Mouse (Mus musculus): ENCODE data around the gene Abtb1. TPM values are rescaled to one million over a fixed set of nuclear protein-coding genes. Genes with fewer than 3 reads are reported as not detected.

The Abtb1 gene
- polyA plus RNA-seq, 1 experiment from 2014 or later = 16.0 TPM

DNA sequence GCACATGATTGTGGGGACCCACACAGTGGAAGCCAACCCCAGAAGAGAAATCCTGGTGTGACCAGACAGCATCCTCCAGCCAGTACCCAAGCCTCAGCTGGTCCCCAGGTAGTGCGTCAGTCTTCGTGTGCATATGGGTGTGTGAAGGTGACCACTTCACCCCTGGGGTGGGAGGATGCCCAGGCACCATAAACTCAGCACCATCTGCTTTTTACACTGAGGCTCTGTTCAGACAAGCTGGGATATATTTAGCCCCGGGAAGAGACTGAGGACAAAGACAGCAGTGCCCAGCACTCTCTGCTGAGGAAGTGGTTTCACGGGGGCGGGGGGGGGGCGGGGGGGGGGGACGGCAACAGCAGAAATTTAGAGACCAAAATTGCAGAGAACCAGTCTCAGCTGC is 30.4 kb downstream of the Abtb1 start:
- no peaks in the 10 kb centered on the region for H3K27me3 ChIP-seq (ENCODE audit: control insufficient read depth, insufficient read depth, low read length)
- no peaks in the 10 kb centered on the region for H3K36me3 ChIP-seq (ENCODE audit: control insufficient read depth, insufficient read depth, low read length)
- H3K9me3 ChIP-seq (replicated peaks; ENCODE audit: control insufficient read depth, low read length) = no peaks in the 10 kb centered on the region
- H3K27ac ChIP-seq (ENCODE audit: low read depth, low read length) = no peak overlapping the region
- H3K4me2 ChIP-seq = no peak overlapping the region
- H3K9ac ChIP-seq (ENCODE audit: low read depth, low read length) = 0 out of 2 replicates have a peak overlapping the region, but pooled peaks have one; percentile 16
- H3K4me3 ChIP-seq (ENCODE audit: low read depth, low read length) = no peak overlapping the region
- peaks cover 3% of the 10 kb centered on the region; the same call in 1 of the 2 replicates for H3K4me1 ChIP-seq (ENCODE audit: control insufficient read depth, insufficient read depth, low read length)
- ATAC-seq (replicated peaks; ENCODE audit: insufficient number of reproducible peaks, low FRiP score, low TSS enrichment) = no peak
- WGBS (ENCODE audit: insufficient replicate concordance) = 28% methylated on average over 7 of the region's 7 CpGs

GRCm38 (mm10) chr6:88810291-88810690 is 31.5 kb downstream of the Abtb1 start:
- 70% methylated on average over 3 of the region's 3 CpGs for WGBS (ENCODE audit: insufficient replicate concordance)
- no peaks in the 10 kb centered on the region for H3K9me3 ChIP-seq (replicated peaks; ENCODE audit: control insufficient read depth, low read length)
- peaks cover 3% of the 10 kb centered on the region; the same call in 1 of the 2 replicates for H3K4me1 ChIP-seq (ENCODE audit: control insufficient read depth, insufficient read depth, low read length)
- H3K9ac ChIP-seq (ENCODE audit: low read depth, low read length) = no peak overlapping the region
- no peaks in the 10 kb centered on the region for H3K36me3 ChIP-seq (ENCODE audit: control insufficient read depth, insufficient read depth, low read length)
- H3K27me3 ChIP-seq (ENCODE audit: control insufficient read depth, insufficient read depth, low read length) = no peaks in the 10 kb centered on the region
- ATAC-seq (replicated peaks; ENCODE audit: insufficient number of reproducible peaks, low FRiP score, low TSS enrichment) = no peak
- H3K4me3 ChIP-seq (ENCODE audit: low read depth, low read length) = no peak overlapping the region
- H3K4me2 ChIP-seq = no peak overlapping the region
- no peak overlapping the region for H3K27ac ChIP-seq (ENCODE audit: low read depth, low read length)

DNA sequence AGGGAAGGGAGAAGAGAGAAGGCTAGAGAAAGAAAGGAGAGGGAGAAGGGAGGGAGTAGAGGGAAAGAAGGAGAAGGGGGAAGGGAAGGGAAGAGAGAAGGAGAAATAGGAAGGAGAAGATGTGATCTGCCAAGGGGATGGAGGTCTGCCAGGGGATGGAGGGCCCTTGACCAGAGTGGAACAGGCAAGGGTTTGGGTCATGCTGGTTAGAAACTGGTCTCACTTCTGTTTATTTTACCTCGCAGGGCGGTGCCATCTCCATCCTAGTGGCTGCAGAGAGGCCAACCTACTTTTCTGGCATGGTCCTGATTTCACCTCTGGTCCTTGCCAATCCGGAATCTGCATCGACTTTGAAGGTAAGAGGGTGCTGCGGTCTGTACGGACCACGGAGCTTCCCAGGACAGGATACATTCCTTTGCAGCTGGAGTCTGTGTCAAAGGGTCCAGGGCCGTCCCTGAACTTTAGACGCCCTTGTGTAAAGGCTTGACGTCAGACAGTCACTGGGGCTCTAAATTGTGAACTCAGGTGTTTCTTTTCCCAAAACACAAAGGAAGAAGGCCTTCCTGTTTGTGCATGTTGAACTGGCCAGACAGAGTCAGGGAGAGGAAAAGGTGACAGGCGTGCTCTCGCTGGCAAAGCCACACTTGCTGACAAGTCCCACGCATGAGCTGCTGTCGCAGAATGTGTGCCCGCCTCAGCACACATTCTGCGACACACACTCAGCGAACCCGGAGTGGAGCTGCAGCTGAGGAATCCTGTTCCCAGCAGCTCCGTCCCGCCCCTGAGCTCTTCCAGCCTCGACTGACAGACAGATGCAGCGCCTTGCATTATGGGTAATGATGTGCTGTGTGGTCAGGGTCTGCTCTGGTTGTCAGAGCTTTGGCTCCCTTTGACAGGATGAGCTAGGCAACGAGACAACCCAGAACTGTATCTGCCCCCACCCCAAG is 32.4 kb downstream of the Abtb1 start:
- ATAC-seq (replicated peaks; ENCODE audit: insufficient number of reproducible peaks, low FRiP score, low TSS enrichment) = no peak
- peaks cover 3% of the 10 kb centered on the region; the same call in 1 of the 2 replicates for H3K4me1 ChIP-seq (ENCODE audit: control insufficient read depth, insufficient read depth, low read length)
- no peak overlapping the region for H3K4me3 ChIP-seq (ENCODE audit: low read depth, low read length)
- 52% methylated on average over 23 of the region's 23 CpGs for WGBS (ENCODE audit: insufficient replicate concordance)
- no peaks in the 10 kb centered on the region for H3K9me3 ChIP-seq (replicated peaks; ENCODE audit: control insufficient read depth, low read length)
- H3K9ac ChIP-seq (ENCODE audit: low read depth, low read length) = 0 out of 2 replicates have a peak overlapping the region, but pooled peaks have one; percentile 18
- no peak overlapping the region for H3K4me2 ChIP-seq
- no peaks in the 10 kb centered on the region for H3K27me3 ChIP-seq (ENCODE audit: control insufficient read depth, insufficient read depth, low read length)
- no peaks in the 10 kb centered on the region for H3K36me3 ChIP-seq (ENCODE audit: control insufficient read depth, insufficient read depth, low read length)
- 0 out of 2 replicates have a peak overlapping the region, but pooled peaks have one; percentile 4 for H3K27ac ChIP-seq (ENCODE audit: low read depth, low read length)

DNA sequence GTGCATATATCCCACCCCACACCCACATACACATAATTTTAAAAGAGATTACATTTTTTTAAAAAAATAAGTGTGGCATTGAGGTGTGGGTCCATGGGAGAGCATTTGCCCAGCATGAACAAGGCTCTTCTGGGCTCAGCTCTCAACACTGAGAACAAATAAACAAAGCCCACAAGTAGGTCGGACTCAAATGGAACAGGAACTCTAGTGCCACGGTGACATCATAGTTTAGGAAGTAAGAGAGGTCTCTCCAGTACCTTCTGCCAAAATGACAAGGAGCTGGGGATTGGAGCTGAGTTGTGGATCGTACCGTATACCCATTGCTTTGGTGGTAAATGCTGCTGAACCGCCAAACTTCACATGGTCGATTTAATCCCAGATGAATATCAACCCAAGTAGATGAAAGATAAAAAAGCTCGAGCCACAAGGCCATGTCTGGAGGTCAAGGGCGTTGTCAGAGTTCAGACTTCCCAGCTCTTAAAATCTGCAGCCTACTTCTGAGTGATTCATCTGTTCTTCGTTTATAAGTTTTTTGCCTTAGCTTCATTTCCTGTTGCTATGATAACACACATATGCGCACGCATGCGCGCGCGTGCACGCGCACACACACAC is 36.7 kb downstream of the Abtb1 start:
- H3K4me1 ChIP-seq (ENCODE audit: control insufficient read depth, insufficient read depth, low read length) = peaks cover 15% of the 10 kb centered on the region
- no peaks in the 10 kb centered on the region for H3K9me3 ChIP-seq (replicated peaks; ENCODE audit: control insufficient read depth, low read length)
- H3K4me3 ChIP-seq (ENCODE audit: low read depth, low read length) = no peak overlapping the region
- 83% methylated on average over 17 of the region's 17 CpGs for WGBS (ENCODE audit: insufficient replicate concordance)
- no peak overlapping the region for H3K9ac ChIP-seq (ENCODE audit: low read depth, low read length)
- H3K4me2 ChIP-seq = no peak overlapping the region
- ATAC-seq (replicated peaks; ENCODE audit: insufficient number of reproducible peaks, low FRiP score, low TSS enrichment) = no peak
- no peak overlapping the region for H3K27ac ChIP-seq (ENCODE audit: low read depth, low read length)
- no peaks in the 10 kb centered on the region for H3K27me3 ChIP-seq (ENCODE audit: control insufficient read depth, insufficient read depth, low read length)
- no peaks in the 10 kb centered on the region for H3K36me3 ChIP-seq (ENCODE audit: control insufficient read depth, insufficient read depth, low read length)

DNA sequence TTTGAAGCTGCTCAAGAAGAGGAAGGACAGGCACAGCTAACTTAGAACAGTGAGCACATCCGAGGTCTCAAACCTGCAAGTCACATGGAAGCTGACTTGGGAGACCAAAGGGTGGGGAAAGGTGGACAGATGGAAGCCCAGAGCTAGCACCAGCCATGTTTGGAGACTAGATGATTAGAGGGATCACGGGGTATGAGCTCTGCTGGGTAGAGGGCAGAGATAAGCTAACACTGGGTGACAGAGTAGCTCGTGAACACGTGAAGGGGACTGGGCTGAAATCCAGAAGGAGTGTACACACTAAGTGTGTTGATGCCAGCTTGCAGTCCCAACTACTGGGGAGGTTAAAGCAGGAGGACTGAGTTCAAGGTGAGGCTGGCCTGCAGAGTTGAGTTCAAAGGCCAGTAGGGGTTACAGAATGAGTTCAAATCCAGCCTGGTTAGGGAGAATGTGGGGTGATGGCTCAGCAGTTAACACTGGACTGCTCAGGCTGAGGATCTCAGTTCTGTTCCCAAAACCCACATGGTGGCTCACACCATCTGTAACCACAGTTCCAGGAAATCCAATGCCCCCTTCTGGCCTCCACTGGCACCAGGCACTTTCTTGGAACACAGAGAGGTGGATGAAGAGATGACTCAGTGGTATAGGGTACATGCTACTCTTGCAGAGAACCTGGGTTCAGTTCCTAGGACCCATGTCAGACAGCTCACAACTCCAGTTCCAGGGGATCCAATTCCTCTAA is 37.7 kb downstream of the Abtb1 start:
- peaks cover 12% of the 10 kb centered on the region for H3K4me1 ChIP-seq (ENCODE audit: control insufficient read depth, insufficient read depth, low read length)
- no peaks in the 10 kb centered on the region for H3K9me3 ChIP-seq (replicated peaks; ENCODE audit: control insufficient read depth, low read length)
- no peaks in the 10 kb centered on the region for H3K36me3 ChIP-seq (ENCODE audit: control insufficient read depth, insufficient read depth, low read length)
- no peak overlapping the region for H3K4me2 ChIP-seq
- no peak for ATAC-seq (replicated peaks; ENCODE audit: insufficient number of reproducible peaks, low FRiP score, low TSS enrichment)
- H3K4me3 ChIP-seq (ENCODE audit: low read depth, low read length) = no peak overlapping the region
- WGBS (ENCODE audit: insufficient replicate concordance) = 57% methylated on average over 4 of the region's 4 CpGs
- no peaks in the 10 kb centered on the region for H3K27me3 ChIP-seq (ENCODE audit: control insufficient read depth, insufficient read depth, low read length)
- H3K27ac ChIP-seq (ENCODE audit: low read depth, low read length) = no peak overlapping the region
- no peak overlapping the region for H3K9ac ChIP-seq (ENCODE audit: low read depth, low read length)

- Histone ChIP-seq H3K4me3 (ENCODE audit: low read depth, low read length) (no peak overlapping the region), H3K27ac (ENCODE audit: low read depth, low read length) (no peak overlapping the region), H3K4me1 (ENCODE audit: control insufficient read depth, insufficient read depth, low read length) (peaks cover 12% of the 10 kb centered on the region), H3K27me3 (ENCODE audit: control insufficient read depth, insufficient read depth, low read length) (no peaks in the 10 kb centered on the region), H3K9ac (ENCODE audit: low read depth, low read length) (no peak overlapping the region), H3K4me2 (no peak overlapping the region), H3K36me3 (ENCODE audit: control insufficient read depth, insufficient read depth, low read length) (no peaks in the 10 kb centered on the region), H3K9me3 (replicated peaks; ENCODE audit: control insufficient read depth, low read length) (no peaks in the 10 kb centered on the region)
- 69% methylated on average over 7 of the region's 7 CpGs for WGBS (ENCODE audit: insufficient replicate concordance)
- no peak for ATAC-seq (replicated peaks; ENCODE audit: insufficient number of reproducible peaks, low FRiP score, low TSS enrichment)
These were observed 38.7 kb downstream of the Abtb1 start for GRCm38 (mm10) chr6:88803051-88803450.

DNA sequence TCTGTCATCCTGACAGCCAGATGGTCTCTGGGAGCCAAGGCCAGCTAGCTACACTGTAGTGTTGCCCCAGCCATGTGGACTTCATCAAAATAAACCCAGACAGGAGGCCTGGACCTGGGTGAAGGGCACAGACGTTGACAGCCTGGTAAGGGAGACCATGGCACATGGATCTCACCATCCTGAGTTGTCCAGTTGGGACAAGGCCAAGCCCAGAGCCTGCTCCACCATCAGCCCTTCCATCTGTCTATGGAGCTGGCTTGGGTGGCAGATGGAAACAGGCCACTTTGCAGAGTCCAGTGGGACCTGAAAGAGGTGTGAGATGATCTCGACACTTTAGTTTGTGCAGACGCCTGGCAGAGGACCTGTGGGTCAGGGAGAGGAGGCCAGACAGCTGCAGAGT is 41.0 kb downstream of the Abtb1 start:
- WGBS (ENCODE audit: insufficient replicate concordance) = 10% methylated on average over 3 of the region's 3 CpGs
- Histone ChIP-seq H3K4me3 (ENCODE audit: low read depth, low read length) (no peak overlapping the region), H3K36me3 (ENCODE audit: control insufficient read depth, insufficient read depth, low read length) (no peaks in the 10 kb centered on the region), H3K27ac (ENCODE audit: low read depth, low read length) (no peak overlapping the region), H3K9ac (ENCODE audit: low read depth, low read length) (no peak overlapping the region), H3K4me1 (ENCODE audit: control insufficient read depth, insufficient read depth, low read length) (peaks cover 12% of the 10 kb centered on the region), H3K4me2 (no peak overlapping the region), H3K27me3 (ENCODE audit: control insufficient read depth, insufficient read depth, low read length) (no peaks in the 10 kb centered on the region), H3K9me3 (replicated peaks; ENCODE audit: control insufficient read depth, low read length) (no peaks in the 10 kb centered on the region)
- no peak for ATAC-seq (replicated peaks; ENCODE audit: insufficient number of reproducible peaks, low FRiP score, low TSS enrichment)

DNA sequence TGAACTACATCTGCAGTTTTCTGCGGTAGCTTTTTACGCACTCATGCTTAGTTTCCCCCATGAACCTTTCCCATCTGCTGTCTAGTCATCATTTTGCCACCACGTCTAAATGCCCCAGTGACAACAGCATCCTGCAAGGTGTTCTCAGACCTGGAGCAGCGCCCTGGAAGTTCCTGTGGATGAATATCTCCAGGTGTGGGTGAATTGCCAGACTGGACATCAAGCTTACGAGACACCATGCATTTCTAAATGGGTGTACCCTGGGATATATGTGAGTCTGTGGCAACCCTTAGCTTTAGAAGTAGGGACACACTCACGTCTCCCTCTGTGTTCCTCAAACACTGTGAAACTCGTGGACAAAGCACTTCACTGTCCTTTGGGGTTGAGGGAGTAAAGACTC is 41.6 kb downstream of the Abtb1 start:
- H3K4me1 ChIP-seq (ENCODE audit: control insufficient read depth, insufficient read depth, low read length) = peaks cover 12% of the 10 kb centered on the region
- H3K36me3 ChIP-seq (ENCODE audit: control insufficient read depth, insufficient read depth, low read length) = no peaks in the 10 kb centered on the region
- no peak overlapping the region for H3K9ac ChIP-seq (ENCODE audit: low read depth, low read length)
- no peak overlapping the region for H3K4me3 ChIP-seq (ENCODE audit: low read depth, low read length)
- H3K9me3 ChIP-seq (replicated peaks; ENCODE audit: control insufficient read depth, low read length) = no peaks in the 10 kb centered on the region
- 80% methylated on average over 7 of the region's 7 CpGs for whole genome bisulfite sequencing (ENCODE audit: insufficient replicate concordance)
- no peak overlapping the region for H3K4me2 ChIP-seq
- no peak for ATAC-seq (replicated peaks; ENCODE audit: insufficient number of reproducible peaks, low FRiP score, low TSS enrichment)
- H3K27me3 ChIP-seq (ENCODE audit: control insufficient read depth, insufficient read depth, low read length) = no peaks in the 10 kb centered on the region
- H3K27ac ChIP-seq (ENCODE audit: low read depth, low read length) = no peak overlapping the region
